8 mouse cellular contexts compared by ENCODE assay signal in genomic region chr5:136083669-136084107, GRCm38 (mm10). TPM values are rescaled to one million over a fixed set of nuclear protein-coding genes. Genes with fewer than 3 reads are reported as not detected.
DNase-seq lines count a peak whose midpoint lies in the region; ATAC-seq lines count a peak whose summit lies in the region.

Gene Rasa4 (plus strand): TSS chr5:136083916.

- H3K27me3 ChIP-seq in hindbrain, embryonic 11.5 days (ENCODE audit: control insufficient read depth, insufficient read depth, low read length), result peaks cover 10% of the 10 kb centered on the region

- H3K4me3 ChIP-seq in hindbrain, embryonic 11.5 days (ENCODE audit: low read depth, low read length), result peak within 1 kb of the TSS; percentile 37

- ATAC-seq in hindbrain, embryonic 11.5 days (ENCODE audit: low FRiP score), result peak; percentile 94

- H3K9ac ChIP-seq in hindbrain, embryonic 11.5 days (ENCODE audit: low read depth, low read length), result peak within 1 kb of the TSS; percentile 37

- WGBS in hindbrain, embryonic 11.5 days, result under 1% methylated on average over 25 of the region's 28 CpGs

- no peak within 1 kb of the TSS for H3K27ac ChIP-seq in hindbrain, embryonic 11.5 days (ENCODE audit: low read depth, low read length)

- DNase-seq in MN1 (ENCODE audit: low spot score), result peak; percentile 99
- DNase-seq in cerebellum, adult 9-10 months, result peak; percentile 95
- peak; percentile 89 to 95 for DNase-seq in frontal cortex, adult 2 months (ENCODE audit: extremely low spot score in 1 of 2, low spot score in 1 of 2)
- DNase-seq in hindbrain, embryonic 11.5 days (ENCODE audit: low spot score), result peak; percentile 98
- DNase-seq in layer of hippocampus, postnatal 10 days (ENCODE audit: low spot score in 2 of 2), result peak; percentile 87 to 92
- peak; percentile 96 for DNase-seq in lung, postnatal 10 days
- DNase-seq in ovary, postnatal 36 days (ENCODE audit: low spot score), result peak; percentile 93
- DNase-seq in thymus, postnatal 25 days, result peak; percentile 97

- no peaks in the 10 kb centered on the region for H3K36me3 ChIP-seq in hindbrain, embryonic 11.5 days (ENCODE audit: control insufficient read depth, insufficient read depth, low read length)

- peaks cover 6% of the 10 kb centered on the region; the same call in 1 of the 2 replicates for H3K4me1 ChIP-seq in hindbrain, embryonic 11.5 days (replicated peaks; ENCODE audit: control insufficient read depth, insufficient read depth, low read length)

- peak within 1 kb of the TSS; percentile 82 for H3K4me2 ChIP-seq in hindbrain, embryonic 11.5 days (replicated peaks; ENCODE audit: low read depth, low read length)

- H3K9me3 ChIP-seq in hindbrain, embryonic 11.5 days (ENCODE audit: control insufficient read depth, low read length), result no peaks in the 10 kb centered on the region

RNA-seq across cellular contexts. Expression of gene Rasa4, which starts in this region (rescaled TPM):
- 23.9 and 24.6 TPM in 2 replicates for polyA plus RNA-seq in frontal cortex, adult 2 months (2012; rRNA removed)
- polyA plus RNA-seq in hindbrain, embryonic 11.5 days (2014; fragmentation: Nextera tagmentation; extraction: Ambion mirVana), result 5.2 and 6.1 TPM in 2 replicates
- 1 to 10 TPM; 4.3 to 8.5 TPM for total RNA-seq in layer of hippocampus, postnatal 10 days (2021)
